Mouse (Mus musculus) MEL (cell line): ENCODE measurements around the gene Tent4b. TPM values are rescaled to one million over a fixed set of nuclear protein-coding genes. Genes with fewer than 3 reads are reported as not detected.
A peak's percentile ranks its signal among the peaks of the same experiment; 100 is the strongest.

ENCODE experiments used
- DNase-seq: peaks from one replicate; pipeline ENCODE4 v3.0.0; 2011; ENCODE audit warnings: low read depth, low spot score
- H3K27ac ChIP-seq: 2 replicates; pipeline ENCODE4 v1.5.1; 2012; ENCODE audit warnings: low read depth, mild to moderate bottlenecking, control low read depth, low read length, moderate library complexity; ENCODE audit not compliant: control insufficient read depth
- H3K27me3 ChIP-seq, 2 experiments: fragments of 150-350 bp in 1 of 2; sonication (generic) in 1 of 2; 2 replicates each; pipeline ENCODE4 v1.6.1; 2012; ENCODE audit warnings: low read length in 2 of 2, mild to moderate bottlenecking in 2 of 2, improper control_type of control experiment in 1 of 2, moderate library complexity in 1 of 2; ENCODE audit not compliant: insufficient read depth in 2 of 2, control insufficient read depth in 1 of 2
- H3K36me3 ChIP-seq, 2 experiments: 2 replicates each; pipeline ENCODE4 v1.6.1; 2012 to 2014; ENCODE audit warnings: low read length in 2 of 2, improper control_type of control experiment in 1 of 2, inconsistent platforms in 1 of 2, mild to moderate bottlenecking in 1 of 2; ENCODE audit not compliant: insufficient read depth in 2 of 2, control insufficient read depth in 1 of 2
- H3K4me1 ChIP-seq, 2 experiments: fragments of 150-350 bp in 1 of 2; sonication (generic) in 1 of 2; 2 replicates each; pipeline ENCODE4 v1.6.1; 2012; ENCODE audit warnings: low read length in 2 of 2, improper control_type of control experiment in 1 of 2, mild to moderate bottlenecking in 1 of 2; ENCODE audit not compliant: insufficient read depth in 2 of 2, control insufficient read depth in 1 of 2
- H3K4me3 ChIP-seq, 2 experiments: fragments of 150-350 bp in 1 of 2; sonication (generic) in 1 of 2; 2 replicates each; pipeline ENCODE4 v1.5.1; 2012; ENCODE audit warnings: low read depth in 2 of 2, low read length in 2 of 2, mild to moderate bottlenecking in 2 of 2, moderate library complexity in 2 of 2, control low read depth in 1 of 2, improper control_type of control experiment in 1 of 2; ENCODE audit not compliant: control insufficient read depth in 1 of 2, insufficient read depth in 1 of 2
- H3K79me2 ChIP-seq: 2 replicates; pipeline ENCODE4 v1.6.1; 2012; ENCODE audit warnings: mild to moderate bottlenecking, low read length, moderate library complexity; ENCODE audit not compliant: control insufficient read depth, poor library complexity, insufficient read depth
- H3K9ac ChIP-seq: 2 replicates; pipeline ENCODE4 v1.6.1; 2012; ENCODE audit warnings: low read depth, mild to moderate bottlenecking, control low read depth, low read length, moderate library complexity; ENCODE audit not compliant: control insufficient read depth, poor library complexity, severe bottlenecking
- H3K9me3 ChIP-seq: fragments of 150-350 bp; sonication (generic); replicated peaks from 2 replicates; pipeline ENCODE4 v1.6.1; 2012; ENCODE audit warnings: mild to moderate bottlenecking, low read length, improper control_type of control experiment, moderate library complexity; ENCODE audit not compliant: insufficient read depth
- CTCF ChIP-seq, 3 experiments: IDR thresholded peaks in 2 of 3; conservative IDR thresholded peaks in 1 of 3; 2 replicates each; pipeline ENCODE4 v1.5.1; 2011 to 2012; ENCODE audit warnings: low read length in 3 of 3, low read depth in 2 of 3, mild to moderate bottlenecking in 2 of 3, improper control_type of control experiment in 1 of 3, inconsistent platforms in 1 of 3, mixed read lengths in 1 of 3, moderate library complexity in 1 of 3; ENCODE audit not compliant: control insufficient read depth in 1 of 3, insufficient read depth in 1 of 3, poor library complexity in 1 of 3, severe bottlenecking in 1 of 3
- ETS1 ChIP-seq: IDR thresholded peaks from 2 replicates; pipeline ENCODE4 v1.6.1; 2012; ENCODE audit warnings: low read depth, mild to moderate bottlenecking, inconsistent platforms, low read length, improper control_type of control experiment, moderate library complexity
- GATA1 ChIP-seq: IDR thresholded peaks from 2 replicates; pipeline ENCODE4 v1.6.1; 2011; ENCODE audit warnings: low read depth, low read length, improper control_type of control experiment
- HCFC1 ChIP-seq: IDR thresholded peaks from 2 replicates; pipeline ENCODE4 v1.6.1; 2012; ENCODE audit warnings: low read depth, mild to moderate bottlenecking, inconsistent platforms, low read length, improper control_type of control experiment, moderate library complexity
- JUND ChIP-seq: IDR thresholded peaks from 2 replicates; pipeline ENCODE4 v1.6.1; 2011; ENCODE audit warnings: low read depth, mild to moderate bottlenecking, improper control_type of control experiment, low read length
- MXI1 ChIP-seq: IDR thresholded peaks from 2 replicates; pipeline ENCODE4 v1.6.1; 2011; ENCODE audit warnings: mild to moderate bottlenecking, low read depth, low read length, improper control_type of control experiment
- POLR2A ChIP-seq, 2 experiments: IDR thresholded peaks; 2 replicates each; pipeline ENCODE4 v1.6.1; 2011 to 2012; ENCODE audit warnings: low read length in 2 of 2, mild to moderate bottlenecking in 2 of 2, control low read depth in 1 of 2, improper control_type of control experiment in 1 of 2, low read depth in 1 of 2, moderate library complexity in 1 of 2; ENCODE audit not compliant: control insufficient read depth in 1 of 2, insufficient read depth in 1 of 2, poor library complexity in 1 of 2
- POLR2AphosphoS5 ChIP-seq: IDR thresholded peaks from 2 replicates; pipeline ENCODE4 v1.6.1; 2012; ENCODE audit warnings: low read depth, borderline replicate concordance, mild to moderate bottlenecking, inconsistent platforms, low read length, moderate library complexity, mixed read lengths
- RAD21 ChIP-seq: IDR thresholded peaks from 2 replicates; pipeline ENCODE4 v1.6.1; 2011; ENCODE audit warnings: mild to moderate bottlenecking, low read depth, low read length, improper control_type of control experiment
- SIN3A ChIP-seq: IDR thresholded peaks from 2 replicates; pipeline ENCODE4 v1.6.1; 2012; ENCODE audit warnings: low read length, improper control_type of control experiment, inconsistent platforms
- SMC3 ChIP-seq: IDR thresholded peaks from 2 replicates; pipeline ENCODE4 v1.6.1; 2011; ENCODE audit warnings: low read depth, low read length, improper control_type of control experiment
- TAL1 ChIP-seq: IDR thresholded peaks from 2 replicates; pipeline ENCODE4 v1.6.1; 2012; ENCODE audit warnings: mild to moderate bottlenecking, inconsistent platforms, low read length, moderate library complexity, mixed read lengths
- USF2 ChIP-seq, 2 experiments: IDR thresholded peaks; 2 replicates each; pipeline ENCODE4 v1.6.1; 2011 to 2012; ENCODE audit warnings: improper control_type of control experiment in 2 of 2, low read length in 2 of 2, borderline replicate concordance in 1 of 2, inconsistent platforms in 1 of 2, low read depth in 1 of 2, mild to moderate bottlenecking in 1 of 2; ENCODE audit not compliant: insufficient read depth in 1 of 2
- ZC3H11A ChIP-seq: IDR thresholded peaks from 2 replicates; pipeline ENCODE4 v1.6.1; 2012; ENCODE audit warnings: low read depth, mild to moderate bottlenecking, inconsistent platforms, low read length, improper control_type of control experiment
- ZKSCAN1 ChIP-seq: IDR thresholded peaks from 2 replicates; pipeline ENCODE4 v1.6.1; 2012; ENCODE audit warnings: low read depth, mild to moderate bottlenecking, inconsistent platforms, low read length, improper control_type of control experiment, moderate library complexity
- ZMIZ1 ChIP-seq: IDR thresholded peaks from 2 replicates; pipeline ENCODE4 v1.6.1; 2012; ENCODE audit warnings: low read depth, mild to moderate bottlenecking, inconsistent platforms, low read length, improper control_type of control experiment, moderate library complexity
- polyA plus RNA-seq, 2 experiments: library from polyadenylated mRNA; stranded (reverse) in 1 of 2; unstranded in 1 of 2; fragments of >175 nt in 1 of 2; fragments of >200 nt in 1 of 2; gene quantifications; 2 replicates each; pipeline versions ENCODE4 v1.2.1 to v1.2.4; 2012; ENCODE audit warnings: low replicate concordance in 2 of 2, low read depth in 1 of 2; ENCODE audit not compliant: insufficient read length in 2 of 2, insufficient read depth in 1 of 2, missing spikeins in 1 of 2
- total RNA-seq: library from RNA; depleted of rRNA; stranded (reverse); fragments of 300-350 nt; gene quantifications from 2 replicates; pipeline ENCODE4 v1.2.3, GENCODE M21; 2012

The Tent4b gene
- total and polyA plus RNA-seq, 3 experiments = 25.9 to 45.3 TPM; not detected in 1

- H3K36me3 ChIP-seq = no peaks in the 10 kb centered on the region
- no peak overlapping the region for H3K9ac ChIP-seq
- H3K79me2 ChIP-seq = no peaks in the 10 kb centered on the region
- peak; percentile 33 for DNase-seq
- TF ChIP-seq POLR2AphosphoS5 = no peak
- no peak for TF ChIP-seq ZC3H11A
- TF ChIP-seq RAD21 = no peak
- TF ChIP-seq ETS1 = no peak
- TF ChIP-seq ZMIZ1 = no peak
- TF ChIP-seq SIN3A = no peak
- no peak for TF ChIP-seq GATA1
- TF ChIP-seq JUND = no peak
- no peak for TF ChIP-seq HCFC1
- no peak for TF ChIP-seq USF2 (IDR thresholded peaks at IDR 0.05; ENCODE audit: borderline replicate concordance in 1 of 2, insufficient read depth in 1 of 2, low read depth in 1 of 2, low read length in 2 of 2)
- TF ChIP-seq TAL1 = no peak
- no peak for TF ChIP-seq ZKSCAN1
- TF ChIP-seq POLR2A (IDR thresholded peaks at IDR 0.05; ENCODE audit: control insufficient read depth in 1 of 2, insufficient read depth in 1 of 2, low read depth in 1 of 2, low read length in 2 of 2, poor library complexity in 1 of 2) = no peak
- no peak for TF ChIP-seq MXI1
- H3K27me3 ChIP-seq = no peaks in the 10 kb centered on the region
- H3K9me3 ChIP-seq = no peaks in the 10 kb centered on the region
- H3K27ac ChIP-seq = no peak overlapping the region
- H3K4me3 ChIP-seq = no peak overlapping the region
- no peaks in the 10 kb centered on the region; a peak in 1 of 4 replicates for H3K4me1 ChIP-seq
Observed at GRCm38 (mm10) chr8:88265511-88265910, 66.5 kb downstream of the Tent4b start.

DNA sequence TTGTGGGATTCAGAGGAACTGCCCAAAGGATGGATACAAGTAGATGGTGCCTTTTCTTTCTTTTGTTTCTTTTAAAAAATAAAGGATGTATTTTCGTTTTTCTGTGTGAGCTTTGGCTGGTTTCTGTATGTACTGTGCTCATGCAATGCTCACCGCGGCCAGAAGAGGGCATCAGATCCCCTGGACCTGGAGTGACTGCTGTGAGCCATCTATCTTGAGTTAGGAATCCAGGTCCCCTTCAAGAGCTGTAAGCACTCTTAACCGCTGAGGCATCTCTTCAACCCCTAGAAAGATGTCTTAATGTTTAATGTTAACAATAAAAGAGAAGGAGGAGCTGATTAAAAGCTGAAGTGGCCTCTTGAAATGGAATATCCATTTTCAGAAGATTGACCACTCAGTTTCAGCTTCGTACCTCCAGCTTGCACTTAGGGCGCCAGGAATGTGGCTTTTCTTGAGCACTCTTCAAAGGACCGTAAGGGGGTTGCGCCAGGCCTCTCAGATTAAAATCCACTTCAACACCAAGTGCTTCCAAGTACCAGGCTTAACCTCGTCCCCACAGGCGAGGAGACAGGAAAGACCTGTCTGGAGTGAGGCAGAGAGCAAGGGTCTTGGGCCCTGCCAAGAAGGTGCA is 67.3 kb downstream of the Tent4b start:
- H3K36me3 ChIP-seq = no peaks in the 10 kb centered on the region
- no peaks in the 10 kb centered on the region; a peak in 1 of 4 replicates for H3K4me1 ChIP-seq
- TF ChIP-seq CTCF (IDR thresholded peaks at IDR 0.05 in 2 of 3, conservative IDR thresholded peaks at IDR 0.05 in 1 of 3; ENCODE audit: control insufficient read depth in 1 of 3, insufficient read depth in 1 of 3, low read depth in 2 of 3, low read length in 3 of 3, poor library complexity in 1 of 3, severe bottlenecking in 1 of 3) (peak; percentile 88 to 91 (median 90)), SMC3 (peak; percentile 94), RAD21 (peak; percentile 80), ZC3H11A (peak; percentile 84), ZMIZ1 (no peak)
- H3K27me3 ChIP-seq = no peaks in the 10 kb centered on the region
- no peaks in the 10 kb centered on the region for H3K79me2 ChIP-seq
- H3K9me3 ChIP-seq = no peaks in the 10 kb centered on the region
- H3K9ac ChIP-seq = peak overlapping the region; percentile 31
- DNase-seq = peak; percentile 84
- no peak overlapping the region for H3K27ac ChIP-seq
- H3K4me3 ChIP-seq = no peak overlapping the region
